ENCODE assay signal across 16 mouse cellular contexts in genomic region chr11:85571040-85571439, GRCm38 (mm10).
DNase-seq lines count a peak whose midpoint lies in the region; ATAC-seq and TF ChIP-seq lines count a peak whose summit lies in the region.
"Had no signal": no experiment of that assay in that cellular context is flagged by ENCODE, and none has a peak within 500 bp of the region (broad histone marks: within the 10 kb centered on the region; RNA-seq: fewer than 3 reads in every experiment).

No protein-coding gene starts in this region.

- H3K4me2 ChIP-seq in forebrain, postnatal 0 days (ENCODE audit: low read depth), result no peak overlapping the region
- H3K4me2 ChIP-seq in lung, postnatal 0 days (replicated peaks; ENCODE audit: low read depth, low read length), result no peak overlapping the region
- peak overlapping the region; percentile 26 for H3K4me2 ChIP-seq in myocyte (ENCODE audit: low read depth)
- H3K4me2 ChIP-seq: hindbrain, embryonic 14.5 days; midbrain, embryonic 13.5 days had no signal

- H3ac ChIP-seq in myocyte (ENCODE audit: control insufficient read depth, insufficient read length), result no peak overlapping the region

- H3K36me3 ChIP-seq in forebrain, embryonic 10.5 days (replicated peaks), result no peaks in the 10 kb centered on the region
- no peaks in the 10 kb centered on the region for H3K36me3 ChIP-seq in forebrain, postnatal 0 days (ENCODE audit: insufficient read depth)
- H3K36me3 ChIP-seq in kidney, adult 2 months (ENCODE audit: control insufficient read depth, insufficient read depth, low read length), result no peaks in the 10 kb centered on the region
- H3K36me3 ChIP-seq in lung, postnatal 0 days (ENCODE audit: insufficient read depth, low read length), result no peaks in the 10 kb centered on the region
- no peaks in the 10 kb centered on the region for H3K36me3 ChIP-seq in myocyte (ENCODE audit: control insufficient read depth, insufficient read depth)
- H3K36me3 ChIP-seq: midbrain, embryonic 13.5 days had no signal

- no peak overlapping the region for H3K4me3 ChIP-seq in forebrain, embryonic 10.5 days
- H3K4me3 ChIP-seq in forebrain, postnatal 0 days (ENCODE audit: low read depth, low read length), result no peak overlapping the region
- H3K4me3 ChIP-seq in kidney, adult 2 months (ENCODE audit: insufficient read depth, low read depth, low read length), result no peak overlapping the region
- no peak overlapping the region for H3K4me3 ChIP-seq in lung, postnatal 0 days (ENCODE audit: low read depth, low read length)
- no peak overlapping the region for H3K4me3 ChIP-seq in lung, adult 2 months (replicated peaks; ENCODE audit: extremely low read depth, low read depth, low read length)
- no peak overlapping the region for H3K4me3 ChIP-seq in myocyte
- H3K4me3 ChIP-seq: erythroblast, embryonic 14.5 days; midbrain, embryonic 13.5 days had no signal

- H3K79me2 ChIP-seq in myocyte (ENCODE audit: control insufficient read depth, insufficient read depth), result no peaks in the 10 kb centered on the region

- no peak for TF ChIP-seq POLR2A in kidney, adult 2 months (IDR thresholded peaks at IDR 0.05; ENCODE audit: low read depth, low read length)
- no peak for TF ChIP-seq POLR2A in lung, adult 2 months (IDR thresholded peaks at IDR 0.05; ENCODE audit: borderline replicate concordance, extremely low read depth, low read depth, low read length)
- TF ChIP-seq POLR2A in myocyte (IDR thresholded peaks at IDR 0.05; ENCODE audit: insufficient read length, low read depth), result no peak

- no peak overlapping the region for H3K9ac ChIP-seq in forebrain, postnatal 0 days
- no peak overlapping the region for H3K9ac ChIP-seq in lung, postnatal 0 days (replicated peaks; ENCODE audit: low read depth)
- H3K9ac ChIP-seq: hindbrain, embryonic 14.5 days; liver, embryonic 14.5 days; midbrain, embryonic 13.5 days had no signal

- ATAC-seq in forebrain, postnatal 0 days, result no peak
- ATAC-seq in lung, postnatal 0 days, result peak; percentile 62
- ATAC-seq: midbrain, embryonic 13.5 days had no signal

- peak overlapping the region; percentile 66; the same call in 1 of the 2 replicates for H3K27ac ChIP-seq in forebrain, embryonic 10.5 days
- no peak overlapping the region for H3K27ac ChIP-seq in forebrain, postnatal 0 days (ENCODE audit: low read depth, low read length)
- H3K27ac ChIP-seq in kidney, adult 2 months (ENCODE audit: insufficient read depth, low read depth, low read length), result peak overlapping the region; percentile 59; the same call in 1 of the 2 replicates
- H3K27ac ChIP-seq in lung, postnatal 0 days (ENCODE audit: low read length), result peak overlapping the region; percentile 43; the same call in 1 of the 2 replicates
- H3K27ac ChIP-seq: hindbrain, embryonic 14.5 days; liver, embryonic 14.5 days; midbrain, embryonic 13.5 days had no signal

- H3K9me3 ChIP-seq in forebrain, embryonic 10.5 days, result no peaks in the 10 kb centered on the region
- H3K9me3 ChIP-seq in forebrain, postnatal 0 days (ENCODE audit: low read length), result no peaks in the 10 kb centered on the region
- H3K9me3 ChIP-seq in lung, postnatal 0 days (ENCODE audit: low read length), result no peaks in the 10 kb centered on the region
- H3K9me3 ChIP-seq: midbrain, embryonic 13.5 days had no signal

- WGBS in forebrain, embryonic 10.5 days, result 45% methylated on average over 3 of the region's 3 CpGs
- WGBS in forebrain, postnatal 0 days, result 57% methylated on average over 3 of the region's 3 CpGs
- 65% methylated on average over 3 of the region's 3 CpGs for WGBS in kidney, adult 2 months
- 35% methylated on average over 3 of the region's 3 CpGs for WGBS in lung, postnatal 0 days
- 28% methylated on average over 3 of the region's 3 CpGs for WGBS in lung, adult 2 months

- H3K4me1 ChIP-seq in forebrain, embryonic 10.5 days, result peaks cover 70% of the 10 kb centered on the region
- H3K4me1 ChIP-seq in forebrain, postnatal 0 days (ENCODE audit: insufficient read depth), result no peaks in the 10 kb centered on the region
- no peaks in the 10 kb centered on the region for H3K4me1 ChIP-seq in kidney, adult 2 months (ENCODE audit: control insufficient read depth, insufficient read depth, low read length)
- H3K4me1 ChIP-seq in lung, postnatal 0 days (ENCODE audit: insufficient read depth, low read depth, low read length), result peaks cover 14% of the 10 kb centered on the region; the same call in 1 of the 2 replicates
- H3K4me1 ChIP-seq in lung, adult 2 months (ENCODE audit: control insufficient read depth, insufficient read depth, low read length), result peaks cover 22% of the 10 kb centered on the region

- TF ChIP-seq CTCF in forebrain, postnatal 0 days (IDR thresholded peaks at IDR 0.05; ENCODE audit: low read depth), result no peak
- TF ChIP-seq CTCF in kidney, adult 2 months (conservative IDR thresholded peaks at IDR 0.05; ENCODE audit: insufficient read depth, insufficient read length, low read depth, low read length), result no peak
- TF ChIP-seq CTCF in lung, postnatal 0 days (IDR thresholded peaks at IDR 0.05), result 0 out of 2 replicates have a peak, but pooled peaks have one; percentile 6
- no peak for TF ChIP-seq CTCF in lung, adult 2 months (IDR thresholded peaks at IDR 0.05; ENCODE audit: insufficient read depth, low read length)

- no peak; the same call in 1 of the 2 replicates for TF ChIP-seq EP300 in lung, postnatal 0 days (IDR thresholded peaks at IDR 0.05)

- no peak for DNase-seq in forebrain, embryonic 10.5 days (ENCODE audit: extremely low spot score, low spot score)
- DNase-seq in forebrain, postnatal 0 days, result no peak
- peak; percentile 29 for DNase-seq in kidney, adult 2 months
- DNase-seq in kidney, postnatal 4 days, result no peak
- peak; percentile 59 for DNase-seq in lung, postnatal 0 days (ENCODE audit: low spot score)
- DNase-seq in lung, adult 2 months, result no peak
- no peak for DNase-seq in spleen, postnatal 4 days (ENCODE audit: low spot score in 2 of 2)
- DNase-seq: cerebellum, adult 8-10 months; gastrocnemius, postnatal 14 days; right cerebral cortex, postnatal 25 days; thymus, adult 2 months had no signal

- peaks cover 4% of the 10 kb centered on the region; the same call in 1 of the 2 replicates for H3K27me3 ChIP-seq in forebrain, embryonic 10.5 days (ENCODE audit: poor library complexity, severe bottlenecking)
- H3K27me3 ChIP-seq in forebrain, postnatal 0 days (ENCODE audit: insufficient read depth, low read length), result no peaks in the 10 kb centered on the region
- no peaks in the 10 kb centered on the region for H3K27me3 ChIP-seq in kidney, adult 2 months (replicated peaks; ENCODE audit: control insufficient read depth, insufficient read depth, low read length)
- H3K27me3 ChIP-seq in lung, postnatal 0 days (replicated peaks; ENCODE audit: insufficient read depth, low read length), result no peaks in the 10 kb centered on the region
- no peaks in the 10 kb centered on the region for H3K27me3 ChIP-seq in myocyte (ENCODE audit: control insufficient read depth, insufficient read depth, insufficient read length)
- H3K27me3 ChIP-seq: midbrain, embryonic 13.5 days had no signal

TF ChIP-seq in myocyte, 11 proteins besides CTCF, POLR2A, EP300 and RAD21:
- TF ChIP-seq TCF12 (IDR thresholded peaks at IDR 0.05; ENCODE audit: insufficient read depth, poor library complexity, severe bottlenecking) (no peak), MYOD1 (IDR thresholded peaks at IDR 0.05; ENCODE audit: control insufficient read depth in 1 of 3, insufficient read length in 2 of 3, low read depth in 2 of 3) (no peak), MYOG (IDR thresholded peaks at IDR 0.05; ENCODE audit: control insufficient read depth in 1 of 3, insufficient read depth in 1 of 3, insufficient read length in 2 of 3, low read depth in 2 of 3) (no peak), SRF (IDR thresholded peaks at IDR 0.05; ENCODE audit: control insufficient read depth, insufficient read length, low read depth) (no peak), CEBPB (IDR thresholded peaks at IDR 0.05; ENCODE audit: insufficient read depth, poor library complexity, severe bottlenecking) (no peak), REST (IDR thresholded peaks at IDR 0.05; ENCODE audit: insufficient read depth, insufficient read length) (no peak), TCF3 (IDR thresholded peaks at IDR 0.05; ENCODE audit: insufficient read length, low read depth) (no peak), MAX (IDR thresholded peaks at IDR 0.05; ENCODE audit: low read depth) (no peak), POLR2AphosphoS2 (IDR thresholded peaks at IDR 0.05; ENCODE audit: insufficient read length, low read depth) (no peak), E2F4 (IDR thresholded peaks at IDR 0.05; ENCODE audit: insufficient read depth) (no peak), USF1 (IDR thresholded peaks at IDR 0.05; ENCODE audit: low read depth) (no peak)

Comparison
In these comparisons a context has a peak if more than half of its experiments do, and no peak if none do; other contexts are left out.
1. DNase-seq: peak in kidney, adult 2 months (single experiment) and lung, postnatal 0 days (single experiment); none in forebrain, embryonic 10.5 days (single experiment), forebrain, postnatal 0 days (single experiment), kidney, postnatal 4 days (0 of 2), lung, adult 2 months (single experiment) and spleen, postnatal 4 days (0 of 2).